Mouse (Mus musculus) heart, postnatal 0 days (tissue): ENCODE results near the gene Stx8. TPM values are rescaled to one million over a fixed set of nuclear protein-coding genes. Genes with fewer than 3 reads are reported as not detected.
A peak's percentile ranks its signal among the peaks of the same experiment; 100 is the strongest.

ENCODE experiments used
- ATAC-seq: fragments of 200-750 bp; cut with Nextera tagmentation; 2 replicates; pipeline ENCODE4 v1.8.0; 2017; ENCODE audit warnings: low read depth, moderate number of reproducible peaks, moderate library complexity; ENCODE audit not compliant: insufficient read depth
- DNase-seq: peaks from one replicate; pipeline ENCODE4 v3.0.0-alpha.2; 2016; ENCODE audit warnings: low spot score
- H3K27ac ChIP-seq: fragments of 300-500 bp; sonication (generic); 2 replicates; pipeline ENCODE4 v1.5.1; 2014; ENCODE audit warnings: low read depth, mild to moderate bottlenecking
- H3K27me3 ChIP-seq: fragments of 300-500 bp; sonication (generic); 2 replicates; pipeline ENCODE4 v1.6.1; 2014; ENCODE audit warnings: low read length, mixed read lengths; ENCODE audit not compliant: control insufficient read depth, insufficient read depth
- H3K36me3 ChIP-seq: fragments of 300-500 bp; sonication (generic); replicated peaks from 2 replicates; pipeline ENCODE4 v1.6.1; 2014; ENCODE audit warnings: low read length, mixed read lengths; ENCODE audit not compliant: control insufficient read depth, insufficient read depth
- H3K4me1 ChIP-seq: fragments of 300-500 bp; sonication (generic); 2 replicates; pipeline ENCODE4 v1.6.1; 2014; ENCODE audit warnings: antibody characterized with exemption; ENCODE audit not compliant: control insufficient read depth, insufficient read depth
- H3K4me2 ChIP-seq: fragments of 300-500 bp; sonication (generic); 2 replicates; pipeline ENCODE4 v1.6.1; 2014; ENCODE audit warnings: low read depth, mild to moderate bottlenecking, low read length, moderate library complexity
- H3K4me3 ChIP-seq: fragments of 300-500 bp; sonication (generic); 2 replicates; pipeline ENCODE4 v1.5.1; 2014; ENCODE audit warnings: low read depth, low read length
- H3K9ac ChIP-seq: fragments of 300-500 bp; sonication (generic); replicated peaks from 2 replicates; pipeline ENCODE4 v1.6.1; 2014; ENCODE audit warnings: low read depth, low read length, mixed read lengths
- H3K9me3 ChIP-seq: fragments of 300-500 bp; sonication (generic); replicated peaks from 2 replicates; pipeline ENCODE4 v1.6.1; 2016; ENCODE audit warnings: low read length; ENCODE audit not compliant: control insufficient read depth
- CTCF ChIP-seq: IDR thresholded peaks from 2 replicates; pipeline ENCODE4 v1.5.1; 2016; ENCODE audit warnings: antibody characterized with exemption, control low read depth, low read depth
- EP300 ChIP-seq: IDR thresholded peaks from 2 replicates; pipeline ENCODE4 v1.6.1; 2016; ENCODE audit warnings: antibody characterized with exemption, low read depth
- WGBS: fragments of 180-500 bp; shearing (Covaris S2); extraction: QIAGEN DNeasy Blood & Tissue Kit; methylation state at CpG from one replicate; pipeline ENCODE4 v1.1.7; 2014; 5-methylcytosine and 5-hydroxymethylcytosine counted together
- polyA plus RNA-seq: library from polyadenylated mRNA; unstranded; fragments of >200 nt; fragmentation: Nextera tagmentation; extraction: Ambion mirVana; gene quantifications from 2 replicates; pipeline ENCODE4 v1.2.1, GENCODE M21; 2015
- total RNA-seq: library from RNA; depleted of rRNA; stranded (reverse); fragments of >200 nt; gene quantifications from 2 replicates; pipeline ENCODE4 v1.2.3, GENCODE M21; 2014; ENCODE audit warnings: low replicate concordance

Gene Stx8
- total and polyA plus RNA-seq, 2 experiments from 2014 or later, result 15.9 to 69.0 TPM

DNA sequence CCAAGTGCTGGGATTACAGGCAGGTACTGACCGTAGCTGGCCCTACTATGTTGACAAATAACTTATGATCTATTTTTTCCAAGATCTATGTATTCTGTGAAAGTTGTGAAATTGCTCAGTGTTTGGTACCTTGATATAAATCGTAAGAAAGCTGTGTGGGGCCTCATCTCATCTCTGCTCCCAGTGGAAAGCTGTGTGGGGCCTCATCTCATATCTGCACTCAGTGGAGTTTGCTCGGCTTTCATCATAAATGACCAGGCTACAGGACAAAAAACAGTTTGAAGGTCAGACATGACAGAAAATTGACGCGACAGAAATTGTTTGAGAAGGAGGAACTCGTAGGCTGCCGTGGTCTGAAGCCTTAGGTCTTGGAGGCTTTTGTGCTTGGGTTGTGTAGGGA, 56.0 kb downstream of the Stx8 start:
- H3K9me3 ChIP-seq, result no peaks in the 10 kb centered on the region
- H3K4me3 ChIP-seq, result no peak overlapping the region
- no peak overlapping the region for H3K9ac ChIP-seq
- TF ChIP-seq EP300 (no peak), CTCF (no peak)
- DNase-seq (no peak), ATAC-seq (no peak)
- H3K27me3 ChIP-seq, result no peaks in the 10 kb centered on the region
- 85% methylated on average over 7 of the region's 7 CpGs for WGBS
- no peak overlapping the region for H3K27ac ChIP-seq
- no peak overlapping the region for H3K4me2 ChIP-seq
- no peaks in the 10 kb centered on the region for H3K36me3 ChIP-seq
- peaks cover 20% of the 10 kb centered on the region for H3K4me1 ChIP-seq

- Histone ChIP-seq H3K27me3 (no peaks in the 10 kb centered on the region), H3K9me3 (no peaks in the 10 kb centered on the region), H3K4me2 (no peak overlapping the region), H3K4me1 (peaks cover 20% of the 10 kb centered on the region), H3K27ac (peak overlapping the region; percentile 56), H3K4me3 (no peak overlapping the region), H3K36me3 (no peaks in the 10 kb centered on the region), H3K9ac (no peak overlapping the region; the same call in 1 of the 2 replicates)
- TF ChIP-seq EP300, result no peak
- no peak for TF ChIP-seq CTCF
- ATAC-seq (peak; percentile 72), DNase-seq (peak; percentile 64)
- WGBS, result 54% methylated on average over 5 of the region's 5 CpGs
These were observed 56.9 kb downstream of the Stx8 start for GRCm38 (mm10) chr11:68022895-68023294.

GRCm38 (mm10) chr11:68023811-68024369, 57.9 kb downstream of the Stx8 start:
- 61% methylated on average over 8 of the region's 8 CpGs for WGBS

DNA sequence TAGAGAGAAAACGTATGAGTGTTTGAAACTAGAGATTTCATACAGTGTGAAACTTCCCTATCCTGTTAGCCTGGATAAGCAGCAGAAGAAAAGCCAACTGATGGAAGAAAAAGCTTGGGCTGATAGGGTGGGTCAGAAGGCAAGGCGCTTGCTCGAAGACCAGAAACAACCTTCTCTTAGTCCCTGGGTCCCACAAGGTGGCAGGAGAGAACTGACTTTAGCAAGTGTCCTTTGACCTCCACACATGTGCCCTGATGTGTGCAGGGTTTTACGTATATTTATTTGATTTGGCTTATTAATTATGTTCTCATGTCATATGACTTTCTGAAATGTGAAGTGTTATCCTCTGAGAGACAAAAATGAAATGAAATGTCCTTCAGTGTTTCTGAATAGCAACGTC, 60.6 kb downstream of the Stx8 start:
- Histone ChIP-seq H3K36me3 (no peaks in the 10 kb centered on the region), H3K9me3 (no peaks in the 10 kb centered on the region), H3K9ac (no peak overlapping the region), H3K4me3 (no peak overlapping the region), H3K4me1 (peaks cover 20% of the 10 kb centered on the region), H3K27me3 (no peaks in the 10 kb centered on the region), H3K4me2 (no peak overlapping the region), H3K27ac (no peak overlapping the region)
- DNase-seq (no peak), ATAC-seq (no peak)
- TF ChIP-seq EP300 (no peak), CTCF (peak; percentile 25)
- 85% methylated on average over 5 of the region's 5 CpGs for WGBS

More at GRCm38 (mm10) chr11:68023811-68024369, 57.9 kb downstream of the Stx8 start:
- Histone ChIP-seq H3K9ac (no peak overlapping the region), H3K4me2 (no peak overlapping the region), H3K4me1 (peaks cover 20% of the 10 kb centered on the region), H3K27me3 (no peaks in the 10 kb centered on the region), H3K36me3 (no peaks in the 10 kb centered on the region), H3K9me3 (no peaks in the 10 kb centered on the region), H3K27ac (no peak overlapping the region; the same call in 1 of the 2 replicates), H3K4me3 (no peak overlapping the region)
- ATAC-seq (no peak), DNase-seq (no peak)
- TF ChIP-seq CTCF (no peak), EP300 (no peak)

GRCm38 (mm10) chr11:68029079-68029478, 63.1 kb downstream of the Stx8 start:
- H3K27me3 ChIP-seq, result no peaks in the 10 kb centered on the region
- H3K4me2 ChIP-seq, result no peak overlapping the region
- no peak overlapping the region for H3K27ac ChIP-seq
- TF ChIP-seq CTCF (no peak), EP300 (no peak)
- no peaks in the 10 kb centered on the region for H3K36me3 ChIP-seq
- no peak overlapping the region for H3K9ac ChIP-seq
- DNase-seq (no peak), ATAC-seq (no peak)
- 61% methylated on average over 4 of the region's 4 CpGs for WGBS
- no peaks in the 10 kb centered on the region for H3K9me3 ChIP-seq
- no peak overlapping the region for H3K4me3 ChIP-seq
- H3K4me1 ChIP-seq, result 0 out of 2 replicates have a peak, but pooled peaks cover 3% of the 10 kb centered on the region

DNA sequence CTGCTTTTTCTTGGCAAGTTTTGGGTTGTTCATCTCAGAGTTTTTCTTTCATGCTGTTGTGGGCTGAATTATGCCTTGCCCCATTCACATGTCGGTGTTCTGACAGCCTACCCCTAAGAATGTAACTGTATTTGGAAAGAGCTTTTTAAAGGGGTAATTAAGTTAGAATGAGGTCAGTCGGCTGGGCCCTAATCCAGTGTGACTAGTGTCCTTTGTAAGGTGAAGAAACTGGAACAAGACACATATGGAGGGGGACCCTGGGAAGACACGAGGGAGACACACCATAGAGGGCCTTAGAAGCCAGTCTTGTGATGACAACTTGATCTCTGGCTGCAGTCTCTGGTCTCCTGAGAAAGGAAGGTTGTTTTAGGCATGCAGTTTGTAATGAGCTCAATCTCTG, 63.9 kb downstream of the Stx8 start:
- Histone ChIP-seq H3K9me3 (no peaks in the 10 kb centered on the region), H3K4me3 (no peak overlapping the region), H3K36me3 (no peaks in the 10 kb centered on the region), H3K27me3 (no peaks in the 10 kb centered on the region), H3K9ac (no peak overlapping the region), H3K4me1 (no peaks in the 10 kb centered on the region), H3K27ac (peak overlapping the region; percentile 25; the same call in 1 of the 2 replicates), H3K4me2 (no peak overlapping the region)
- WGBS, result 54% methylated on average over 3 of the region's 3 CpGs
- no peak for TF ChIP-seq CTCF
- TF ChIP-seq EP300, result no peak
- DNase-seq, result no peak
- ATAC-seq, result no peak; the same call in 1 of the 2 replicates
